Mouse (Mus musculus) heart, embryonic 10.5 days (tissue): ENCODE measurements around the gene Kdm5b. TPM values are rescaled to one million over a fixed set of nuclear protein-coding genes. Genes with fewer than 3 reads are reported as not detected.

ENCODE experiments used
- DNase-seq: peaks from one replicate; pipeline ENCODE4 v3.0.0-alpha.2; 2017; ENCODE audit warnings: low spot score
- H3K27ac ChIP-seq: fragments of 300-500 bp; sonication (generic); 2 replicates; pipeline ENCODE4 v1.5.1; 2016; ENCODE audit warnings: mild to moderate bottlenecking
- H3K27me3 ChIP-seq: fragments of 300-500 bp; sonication (generic); 2 replicates; pipeline ENCODE4 v1.6.1; 2016; ENCODE audit warnings: mild to moderate bottlenecking; ENCODE audit not compliant: poor library complexity, insufficient read depth, severe bottlenecking
- H3K36me3 ChIP-seq: fragments of 300-500 bp; sonication (generic); 2 replicates; pipeline ENCODE4 v1.6.1; 2016; ENCODE audit warnings: mild to moderate bottlenecking, moderate library complexity
- H3K4me1 ChIP-seq: fragments of 300-500 bp; sonication (generic); 2 replicates; pipeline ENCODE4 v1.6.1; 2016; ENCODE audit warnings: mild to moderate bottlenecking
- H3K4me3 ChIP-seq: fragments of 300-500 bp; sonication (generic); 2 replicates; pipeline ENCODE4 v1.5.1; 2016; ENCODE audit warnings: mild to moderate bottlenecking, moderate library complexity
- H3K9me3 ChIP-seq: fragments of 300-500 bp; sonication (generic); 2 replicates; pipeline ENCODE4 v1.6.1; 2016; ENCODE audit warnings: mild to moderate bottlenecking, moderate library complexity
- WGBS: fragments of 180-500 bp; shearing (Covaris S2); methylation state at CpG from one replicate; pipeline ENCODE4 v1.1.7; 2016; 5-methylcytosine and 5-hydroxymethylcytosine counted together
- polyA plus RNA-seq: library from polyadenylated mRNA; unstranded; fragments of >200 nt; fragmentation: Nextera tagmentation; extraction: Ambion mirVana; gene quantifications from 2 replicates; pipeline ENCODE4 v1.2.1, GENCODE M21; 2016

The Kdm5b gene
- polyA plus RNA-seq, 1 experiment from 2014 or later, result 42.5 TPM

- peaks cover 23% of the 10 kb centered on the region for H3K4me1 ChIP-seq
- no peaks in the 10 kb centered on the region for H3K27me3 ChIP-seq
- peak; percentile 78 for DNase-seq
- WGBS, result under 1% methylated on average over 46 of the region's 46 CpGs
- peak overlapping the region; percentile 73 for H3K4me3 ChIP-seq
- H3K27ac ChIP-seq, result peak overlapping the region; percentile 90
- H3K36me3 ChIP-seq, result no peaks in the 10 kb centered on the region
- H3K9me3 ChIP-seq, result no peaks in the 10 kb centered on the region
Observed at GRCm38 (mm10) chr1:134555871-134556670, 3.9 kb upstream of the Kdm5b start.

GRCm38 (mm10) chr1:134556671-134557218, 3.2 kb upstream of the Kdm5b start:
- Histone ChIP-seq H3K4me1 (peaks cover 27% of the 10 kb centered on the region), H3K9me3 (no peaks in the 10 kb centered on the region), H3K4me3 (peak overlapping the region; percentile 73), H3K36me3 (no peaks in the 10 kb centered on the region), H3K27ac (peak overlapping the region; percentile 90), H3K27me3 (no peaks in the 10 kb centered on the region)
- WGBS, result under 1% methylated on average over 35 of the region's 35 CpGs
- DNase-seq, result peak; percentile 97

DNA sequence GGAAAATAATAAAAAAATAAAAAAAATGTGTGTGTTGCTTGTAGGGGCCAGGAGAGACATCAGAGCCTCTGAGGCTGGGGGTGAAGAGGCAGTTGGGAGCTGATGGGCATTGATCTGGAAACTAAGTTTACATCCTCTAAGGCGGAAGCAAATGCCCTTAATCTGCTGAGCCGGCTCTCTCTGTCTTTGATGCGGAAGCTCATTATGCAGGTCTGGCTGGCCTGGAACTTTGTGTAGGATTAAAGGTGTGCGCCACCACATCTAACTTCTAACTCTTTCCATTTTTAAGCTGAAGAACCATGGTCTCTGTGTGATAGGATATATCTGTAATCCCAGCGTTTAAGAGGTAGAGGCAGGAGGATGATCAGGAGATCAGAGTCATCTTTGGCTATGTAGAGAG, 1.5 kb upstream of the Kdm5b start:
- Histone ChIP-seq H3K27me3 (no peaks in the 10 kb centered on the region), H3K4me3 (no peak overlapping the region)
- WGBS, result 58% methylated on average over 5 of the region's 5 CpGs

DNA sequence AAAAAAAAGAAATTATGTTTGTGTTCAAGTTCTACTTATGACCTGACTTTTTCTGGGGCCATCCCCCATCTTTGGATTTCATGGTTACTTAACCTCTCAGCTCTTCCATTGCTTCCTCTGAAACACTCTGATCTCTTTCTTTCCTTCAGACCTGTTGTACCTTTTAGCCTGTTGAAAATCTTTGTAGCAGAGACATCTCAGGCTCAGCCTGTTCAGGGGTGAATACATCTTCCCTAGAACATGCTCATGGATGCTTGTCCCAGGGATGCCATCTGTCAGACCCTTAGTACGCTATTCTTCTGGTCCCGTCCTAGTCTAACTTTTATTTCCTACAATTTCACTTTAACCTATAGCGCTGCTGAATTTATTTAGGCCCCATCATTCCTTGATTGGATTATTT, 745 bp upstream of the Kdm5b start:
- no peak overlapping the region for H3K4me3 ChIP-seq

More for the DNA sequence above, 1.5 kb upstream of the Kdm5b start:
- H3K4me1 ChIP-seq, result peaks cover 33% of the 10 kb centered on the region
- no peak overlapping the region for H3K27ac ChIP-seq
- no peaks in the 10 kb centered on the region for H3K9me3 ChIP-seq
- no peak for DNase-seq
- no peaks in the 10 kb centered on the region for H3K36me3 ChIP-seq

GRCm38 (mm10) chr1:134560396-134560795, 425 bp downstream of the Kdm5b start:
- Histone ChIP-seq H3K4me3 (peak overlapping the region; percentile 100), H3K4me1 (peaks cover 26% of the 10 kb centered on the region), H3K9me3 (no peaks in the 10 kb centered on the region), H3K27me3 (no peaks in the 10 kb centered on the region), H3K36me3 (no peaks in the 10 kb centered on the region), H3K27ac (peak overlapping the region; percentile 99)
- DNase-seq, result no peak
- WGBS, result 0% methylated on average over 48 of the region's 50 CpGs

More for the DNA sequence above, 745 bp upstream of the Kdm5b start:
- no peaks in the 10 kb centered on the region for H3K9me3 ChIP-seq
- H3K36me3 ChIP-seq, result no peaks in the 10 kb centered on the region
- WGBS, result 77% methylated on average over 3 of the region's 3 CpGs
- no peak overlapping the region for H3K27ac ChIP-seq
- no peak for DNase-seq
- H3K27me3 ChIP-seq, result no peaks in the 10 kb centered on the region
- H3K4me1 ChIP-seq, result peaks cover 33% of the 10 kb centered on the region

- no peaks in the 10 kb centered on the region for H3K36me3 ChIP-seq
Observed at GRCm38 (mm10) chr1:134560801-134561769, 1.1 kb downstream of the Kdm5b start.

GRCm38 (mm10) chr1:134561770-134562143, 1.8 kb downstream of the Kdm5b start:
- Histone ChIP-seq H3K4me1 (peaks cover 14% of the 10 kb centered on the region), H3K27me3 (no peaks in the 10 kb centered on the region), H3K36me3 (no peaks in the 10 kb centered on the region), H3K4me3 (peak overlapping the region; percentile 100), H3K27ac (peak overlapping the region; percentile 99), H3K9me3 (no peaks in the 10 kb centered on the region)
- 13% methylated on average over 7 of the region's 7 CpGs for whole genome bisulfite sequencing
- DNase-seq, result no peak

More at GRCm38 (mm10) chr1:134560801-134561769, 1.1 kb downstream of the Kdm5b start:
- Histone ChIP-seq H3K27ac (peak overlapping the region; percentile 99), H3K4me3 (peak overlapping the region; percentile 100), H3K4me1 (peaks cover 20% of the 10 kb centered on the region), H3K27me3 (no peaks in the 10 kb centered on the region), H3K9me3 (no peaks in the 10 kb centered on the region)
- under 1% methylated on average over 74 of the region's 76 CpGs for WGBS
- no peak for DNase-seq

- H3K36me3 ChIP-seq, result no peaks in the 10 kb centered on the region
- H3K27me3 ChIP-seq, result no peaks in the 10 kb centered on the region
- H3K27ac ChIP-seq, result no peak overlapping the region
- no peak for DNase-seq
- H3K4me1 ChIP-seq, result peaks cover 12% of the 10 kb centered on the region; the same call in 1 of the 2 replicates
- H3K4me3 ChIP-seq, result peak overlapping the region; percentile 100
- no peaks in the 10 kb centered on the region for H3K9me3 ChIP-seq
Observed at GRCm38 (mm10) chr1:134562457-134562856, 2.5 kb downstream of the Kdm5b start.

DNA sequence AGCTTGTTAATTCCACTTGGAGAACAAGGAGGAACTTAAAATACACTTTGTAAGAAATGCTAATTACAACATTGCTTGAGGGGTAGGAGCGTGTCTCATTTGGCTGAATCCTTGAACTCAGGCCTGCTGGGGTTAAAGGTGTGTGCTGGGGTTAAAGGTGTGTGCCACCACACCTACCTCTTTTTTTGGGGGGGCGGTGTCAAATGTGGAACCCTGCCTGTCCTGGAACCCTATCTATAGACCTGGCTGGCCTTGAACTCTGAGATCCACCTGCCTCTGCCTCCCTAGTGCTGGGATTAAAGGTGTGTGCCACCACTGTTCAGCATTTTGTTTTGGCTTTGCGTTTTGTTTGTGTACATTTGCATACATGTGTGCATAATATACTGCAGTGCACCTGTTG, 3.8 kb downstream of the Kdm5b start:
- peaks cover 16% of the 10 kb centered on the region; the same call in 1 of the 2 replicates for H3K4me1 ChIP-seq
- DNase-seq, result no peak
- H3K27ac ChIP-seq, result no peak overlapping the region
- no peaks in the 10 kb centered on the region for H3K9me3 ChIP-seq
- no peaks in the 10 kb centered on the region for H3K27me3 ChIP-seq
- WGBS, result 92% methylated on average over 3 of the region's 3 CpGs
- H3K36me3 ChIP-seq, result no peaks in the 10 kb centered on the region
- H3K4me3 ChIP-seq, result no peak overlapping the region

DNA sequence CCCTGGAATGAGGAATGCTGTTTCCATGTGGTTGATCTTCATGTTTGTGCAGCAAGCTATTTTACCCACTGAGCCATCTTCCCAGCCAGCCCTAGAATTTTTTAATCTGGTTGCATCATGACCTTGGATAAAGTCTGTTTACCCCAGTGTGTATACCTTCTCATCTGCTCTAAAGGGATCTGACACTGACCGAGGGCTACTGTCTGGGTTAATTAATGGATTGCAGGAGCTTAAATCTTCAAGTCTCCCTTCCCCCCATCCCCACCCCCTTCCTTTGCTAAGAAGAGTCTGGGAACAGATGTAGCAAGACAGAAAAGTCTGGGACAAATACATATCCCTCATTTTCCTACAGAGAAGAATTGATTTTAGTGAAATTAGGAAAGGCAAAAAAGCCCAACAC, 7.5 kb downstream of the Kdm5b start:
- DNase-seq, result no peak
- H3K36me3 ChIP-seq, result no peaks in the 10 kb centered on the region
- H3K27ac ChIP-seq, result no peak overlapping the region
- WGBS, result 48% methylated on average over 1 of the region's 1 CpGs
- no peaks in the 10 kb centered on the region for H3K27me3 ChIP-seq
- H3K4me3 ChIP-seq, result no peak overlapping the region
- peaks cover 13% of the 10 kb centered on the region; the same call in 1 of the 2 replicates for H3K4me1 ChIP-seq
- H3K9me3 ChIP-seq, result no peaks in the 10 kb centered on the region

GRCm38 (mm10) chr1:134570171-134570570, 10.2 kb downstream of the Kdm5b start:
- no peak overlapping the region for H3K4me3 ChIP-seq
- DNase-seq, result no peak
- no peaks in the 10 kb centered on the region for H3K36me3 ChIP-seq
- H3K27me3 ChIP-seq, result no peaks in the 10 kb centered on the region
- H3K9me3 ChIP-seq, result no peaks in the 10 kb centered on the region
- WGBS, result 89% methylated on average over 9 of the region's 9 CpGs
- H3K4me1 ChIP-seq, result peaks cover 13% of the 10 kb centered on the region; the same call in 1 of the 2 replicates
- no peak overlapping the region for H3K27ac ChIP-seq

DNA sequence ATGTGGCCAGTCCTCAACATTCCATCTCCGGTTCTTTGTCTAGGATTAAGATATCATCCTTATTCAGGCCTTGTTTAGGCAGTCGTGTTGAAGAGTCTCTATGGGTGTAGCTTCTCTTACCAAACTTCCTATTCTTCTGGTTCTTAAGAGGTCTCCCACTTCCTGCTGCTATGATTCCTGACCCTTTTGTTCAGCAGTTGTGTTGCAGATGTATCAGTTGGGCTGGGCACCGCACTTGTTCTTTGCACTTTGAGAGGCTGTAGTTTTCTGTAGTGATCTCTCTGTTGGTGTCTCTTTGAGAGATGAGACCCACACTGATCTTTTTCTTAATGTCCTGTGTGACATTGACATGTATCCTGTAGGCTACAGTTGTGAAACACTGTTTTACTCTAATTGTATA, 10.7 kb downstream of the Kdm5b start:
- Histone ChIP-seq H3K4me3 (no peak overlapping the region), H3K9me3 (no peaks in the 10 kb centered on the region), H3K27ac (no peak overlapping the region), H3K36me3 (0 out of 2 replicates have a peak, but pooled peaks cover 3% of the 10 kb centered on the region), H3K27me3 (no peaks in the 10 kb centered on the region), H3K4me1 (peaks cover 13% of the 10 kb centered on the region; the same call in 1 of the 2 replicates)
- 70% methylated on average over 3 of the region's 3 CpGs for WGBS
- DNase-seq, result no peak
